Mouse (Mus musculus) E14TG2a.4 (cell line): ENCODE measurements at regions not wholly inside any gene's neighbourhood (a gene's known extent, or its start where the extent isn't known, plus 50 kb on each side); places are given as distances from the start of the nearest gene placed in this dataset.

ENCODE experiments used
- CTCF ChIP-seq: conservative IDR thresholded peaks from 2 replicates; pipeline ENCODE4 v1.5.1; 2014; ENCODE audit warnings: low read length
- NANOG ChIP-seq: IDR thresholded peaks from 2 replicates; pipeline ENCODE4 v1.6.1; 2014; ENCODE audit warnings: borderline replicate concordance, low read length, mixed read lengths
- POU5F1 ChIP-seq: IDR thresholded peaks from 2 replicates; pipeline ENCODE4 v1.6.1; 2014; ENCODE audit warnings: low read length, borderline replicate concordance

GRCm38 (mm10) chr13:110871776-110872135 is 383.1 kb upstream of the Actbl2 start:
- TF ChIP-seq CTCF (no peak), NANOG (no peak), POU5F1 (no peak)
